Mouse (Mus musculus): ENCODE measurements around the gene Diaph2. TPM values are rescaled to one million over a fixed set of nuclear protein-coding genes. Genes with fewer than 3 reads are reported as not detected.

Gene Diaph2
- polyA plus RNA-seq (2012; rRNA removed) = 2.6 and 3.6 TPM in 2 replicates

- Histone ChIP-seq H3K4me1 (ENCODE audit: control insufficient read depth, insufficient read depth, low read length) (no peaks in the 10 kb centered on the region), H3K27me3 (ENCODE audit: control insufficient read depth, insufficient read depth, low read length) (no peaks in the 10 kb centered on the region), H3K36me3 (ENCODE audit: control insufficient read depth, insufficient read depth, low read length) (no peaks in the 10 kb centered on the region), H3K27ac (ENCODE audit: control insufficient read depth, insufficient read depth, low read depth, low read length) (peak within 1 kb of the TSS; percentile 60), H3K4me3 (ENCODE audit: control insufficient read depth, low read depth, low read length) (peak within 1 kb of the TSS; percentile 89)
- TF ChIP-seq CTCF (IDR thresholded peaks at IDR 0.05; ENCODE audit: control insufficient read depth, insufficient read depth, insufficient replicate concordance, low read depth, low read length) = no peak
- peak; percentile 52 for TF ChIP-seq POLR2A (IDR thresholded peaks at IDR 0.05; ENCODE audit: control insufficient read depth, low read depth, low read length)
These were observed at the start of gene Diaph2 for GRCm38 (mm10) chrX:129749571-129750061. Gene Diaph2 (plus strand): TSS chrX:129749742.

GRCm38 (mm10) chrX:129701634-129702312, 47.8 kb upstream of the Diaph2 start:
- H3K27me3 ChIP-seq (ENCODE audit: control insufficient read depth, insufficient read depth, low read length) = no peaks in the 10 kb centered on the region
- H3K27ac ChIP-seq (ENCODE audit: control insufficient read depth, insufficient read depth, low read depth, low read length) = no peak overlapping the region
- H3K4me1 ChIP-seq (ENCODE audit: control insufficient read depth, insufficient read depth, low read length) = no peaks in the 10 kb centered on the region
- no peak overlapping the region for H3K4me3 ChIP-seq (ENCODE audit: control insufficient read depth, low read depth, low read length)
- no peak for TF ChIP-seq POLR2A (IDR thresholded peaks at IDR 0.05; ENCODE audit: control insufficient read depth, low read depth, low read length)
- no peak for TF ChIP-seq CTCF (IDR thresholded peaks at IDR 0.05; ENCODE audit: control insufficient read depth, insufficient read depth, insufficient replicate concordance, low read depth, low read length)
- no peaks in the 10 kb centered on the region for H3K36me3 ChIP-seq (ENCODE audit: control insufficient read depth, insufficient read depth, low read length)

GRCm38 (mm10) chrX:129709656-129710055, 39.9 kb upstream of the Diaph2 start:
- Histone ChIP-seq H3K27me3 (ENCODE audit: control insufficient read depth, insufficient read depth, low read length) (no peaks in the 10 kb centered on the region), H3K4me3 (ENCODE audit: control insufficient read depth, low read depth, low read length) (no peak overlapping the region), H3K36me3 (ENCODE audit: control insufficient read depth, insufficient read depth, low read length) (no peaks in the 10 kb centered on the region), H3K4me1 (ENCODE audit: control insufficient read depth, insufficient read depth, low read length) (no peaks in the 10 kb centered on the region), H3K27ac (ENCODE audit: control insufficient read depth, insufficient read depth, low read depth, low read length) (no peak overlapping the region)
- TF ChIP-seq POLR2A (IDR thresholded peaks at IDR 0.05; ENCODE audit: control insufficient read depth, low read depth, low read length) (no peak), CTCF (IDR thresholded peaks at IDR 0.05; ENCODE audit: control insufficient read depth, insufficient read depth, insufficient replicate concordance, low read depth, low read length) (no peak)

GRCm38 (mm10) chrX:129728717-129729220, 20.8 kb upstream of the Diaph2 start:
- no peaks in the 10 kb centered on the region for H3K36me3 ChIP-seq (ENCODE audit: control insufficient read depth, insufficient read depth, low read length)
- H3K4me1 ChIP-seq (ENCODE audit: control insufficient read depth, insufficient read depth, low read length) = no peaks in the 10 kb centered on the region
- no peak for TF ChIP-seq CTCF (IDR thresholded peaks at IDR 0.05; ENCODE audit: control insufficient read depth, insufficient read depth, insufficient replicate concordance, low read depth, low read length)
- no peak for TF ChIP-seq POLR2A (IDR thresholded peaks at IDR 0.05; ENCODE audit: control insufficient read depth, low read depth, low read length)
- H3K27me3 ChIP-seq (ENCODE audit: control insufficient read depth, insufficient read depth, low read length) = no peaks in the 10 kb centered on the region
- H3K27ac ChIP-seq (ENCODE audit: control insufficient read depth, insufficient read depth, low read depth, low read length) = no peak overlapping the region
- no peak overlapping the region for H3K4me3 ChIP-seq (ENCODE audit: control insufficient read depth, low read depth, low read length)

GRCm38 (mm10) chrX:129736562-129736961, 13.0 kb upstream of the Diaph2 start:
- H3K4me3 ChIP-seq (ENCODE audit: control insufficient read depth, low read depth, low read length) = no peak overlapping the region
- TF ChIP-seq CTCF (IDR thresholded peaks at IDR 0.05; ENCODE audit: control insufficient read depth, insufficient read depth, insufficient replicate concordance, low read depth, low read length) = no peak
- TF ChIP-seq POLR2A (IDR thresholded peaks at IDR 0.05; ENCODE audit: control insufficient read depth, low read depth, low read length) = no peak
- H3K27ac ChIP-seq (ENCODE audit: control insufficient read depth, insufficient read depth, low read depth, low read length) = no peak overlapping the region
- H3K4me1 ChIP-seq (ENCODE audit: control insufficient read depth, insufficient read depth, low read length) = no peaks in the 10 kb centered on the region
- no peaks in the 10 kb centered on the region for H3K36me3 ChIP-seq (ENCODE audit: control insufficient read depth, insufficient read depth, low read length)
- no peaks in the 10 kb centered on the region for H3K27me3 ChIP-seq (ENCODE audit: control insufficient read depth, insufficient read depth, low read length)

GRCm38 (mm10) chrX:129739226-129739625, 10.3 kb upstream of the Diaph2 start:
- TF ChIP-seq POLR2A (IDR thresholded peaks at IDR 0.05; ENCODE audit: control insufficient read depth, low read depth, low read length) = no peak
- no peak for TF ChIP-seq CTCF (IDR thresholded peaks at IDR 0.05; ENCODE audit: control insufficient read depth, insufficient read depth, insufficient replicate concordance, low read depth, low read length)
- Histone ChIP-seq H3K4me3 (ENCODE audit: control insufficient read depth, low read depth, low read length) (no peak overlapping the region), H3K27me3 (ENCODE audit: control insufficient read depth, insufficient read depth, low read length) (no peaks in the 10 kb centered on the region), H3K36me3 (ENCODE audit: control insufficient read depth, insufficient read depth, low read length) (no peaks in the 10 kb centered on the region), H3K4me1 (ENCODE audit: control insufficient read depth, insufficient read depth, low read length) (no peaks in the 10 kb centered on the region), H3K27ac (ENCODE audit: control insufficient read depth, insufficient read depth, low read depth, low read length) (no peak overlapping the region)

GRCm38 (mm10) chrX:129742981-129743380, 6.6 kb upstream of the Diaph2 start:
- Histone ChIP-seq H3K27ac (ENCODE audit: control insufficient read depth, insufficient read depth, low read depth, low read length) (no peak overlapping the region), H3K27me3 (ENCODE audit: control insufficient read depth, insufficient read depth, low read length) (no peaks in the 10 kb centered on the region), H3K4me1 (ENCODE audit: control insufficient read depth, insufficient read depth, low read length) (no peaks in the 10 kb centered on the region)

More at GRCm38 (mm10) chrX:129742981-129743380, 6.6 kb upstream of the Diaph2 start:
- Histone ChIP-seq H3K4me3 (ENCODE audit: control insufficient read depth, low read depth, low read length) (no peak overlapping the region), H3K36me3 (ENCODE audit: control insufficient read depth, insufficient read depth, low read length) (no peaks in the 10 kb centered on the region)
- TF ChIP-seq CTCF (IDR thresholded peaks at IDR 0.05; ENCODE audit: control insufficient read depth, insufficient read depth, insufficient replicate concordance, low read depth, low read length) (no peak), POLR2A (IDR thresholded peaks at IDR 0.05; ENCODE audit: control insufficient read depth, low read depth, low read length) (no peak)

Measured in testis, adult 2 months (tissue).